In genomic region chr3:86859791-86860190, GRCm38 (mm10) we compare ENCODE assay signal across 26 mouse cellular contexts.
DNase-seq lines count a peak whose midpoint lies in the region; ATAC-seq and TF ChIP-seq lines count a peak whose summit lies in the region.
"Had no signal": no experiment of that assay in that cellular context is flagged by ENCODE, and none has a peak within 500 bp of the region (broad histone marks: within the 10 kb centered on the region; RNA-seq: fewer than 3 reads in every experiment).

No protein-coding gene starts in this region.

- ATAC-seq in forebrain, embryonic 13.5 days, result no peak
- ATAC-seq in forebrain, embryonic 11.5 days (replicated peaks; ENCODE audit: low FRiP score), result no peak
- no peak for ATAC-seq in embryonic facial prominence, embryonic 14.5 days (ENCODE audit: low read depth)
- ATAC-seq: CD4-positive, CD25-positive, alpha-beta regulatory T cell, adult 4 months; forebrain, embryonic 16.5 days had no signal

- 89% methylated on average over 2 of the region's 2 CpGs for WGBS in forebrain, embryonic 13.5 days
- 83% methylated on average over 2 of the region's 2 CpGs for WGBS in forebrain, embryonic 11.5 days
- WGBS in heart, adult 2 months, result 96% methylated on average over 2 of the region's 2 CpGs
- 46% methylated on average over 2 of the region's 2 CpGs for WGBS in embryonic facial prominence, embryonic 14.5 days

- no peaks in the 10 kb centered on the region for H3K36me3 ChIP-seq in forebrain, embryonic 13.5 days (ENCODE audit: poor library complexity, severe bottlenecking)
- H3K36me3 ChIP-seq in forebrain, embryonic 11.5 days (ENCODE audit: control insufficient read depth, insufficient read depth, low read length), result no peaks in the 10 kb centered on the region
- H3K36me3 ChIP-seq in heart, adult 2 months (ENCODE audit: control insufficient read depth, insufficient read depth, low read length), result no peaks in the 10 kb centered on the region
- H3K36me3 ChIP-seq in embryonic facial prominence, embryonic 14.5 days (ENCODE audit: control insufficient read depth, insufficient read depth, low read length), result no peaks in the 10 kb centered on the region
- H3K36me3 ChIP-seq: embryonic facial prominence, embryonic 15.5 days; forebrain, embryonic 10.5 days; G1E had no signal

- no peaks in the 10 kb centered on the region for H3K79me2 ChIP-seq in heart, adult 2 months (replicated peaks; ENCODE audit: control insufficient read depth, insufficient read depth, low read length)

- no peak overlapping the region for H3K9ac ChIP-seq in forebrain, embryonic 13.5 days
- H3K9ac ChIP-seq in forebrain, embryonic 11.5 days (ENCODE audit: low read length), result no peak overlapping the region
- no peak overlapping the region for H3K9ac ChIP-seq in heart, adult 2 months (ENCODE audit: low read depth, low read length)
- H3K9ac ChIP-seq in embryonic facial prominence, embryonic 14.5 days (ENCODE audit: low read depth, low read length), result no peak overlapping the region
- H3K9ac ChIP-seq: embryonic facial prominence, embryonic 15.5 days had no signal

- H3K27me3 ChIP-seq in forebrain, embryonic 13.5 days, result no peaks in the 10 kb centered on the region
- no peaks in the 10 kb centered on the region for H3K27me3 ChIP-seq in forebrain, embryonic 11.5 days (ENCODE audit: control insufficient read depth, insufficient read depth, low read length)
- H3K27me3 ChIP-seq in heart, adult 2 months (ENCODE audit: control insufficient read depth, insufficient read depth, low read length), result no peaks in the 10 kb centered on the region
- no peaks in the 10 kb centered on the region for H3K27me3 ChIP-seq in embryonic facial prominence, embryonic 14.5 days (replicated peaks; ENCODE audit: control insufficient read depth, insufficient read depth, low read length)
- H3K27me3 ChIP-seq: CH12.LX; embryonic facial prominence, embryonic 15.5 days had no signal

- H3K9me3 ChIP-seq in forebrain, embryonic 13.5 days (replicated peaks), result no peaks in the 10 kb centered on the region
- no peaks in the 10 kb centered on the region for H3K9me3 ChIP-seq in forebrain, embryonic 11.5 days (ENCODE audit: control insufficient read depth, low read length)
- no peaks in the 10 kb centered on the region for H3K9me3 ChIP-seq in embryonic facial prominence, embryonic 14.5 days (ENCODE audit: control insufficient read depth, low read length)
- H3K9me3 ChIP-seq: embryonic facial prominence, embryonic 15.5 days; forebrain, embryonic 10.5 days; G1E had no signal

- H3K4me1 ChIP-seq in forebrain, embryonic 13.5 days, result peaks cover 71% of the 10 kb centered on the region
- peaks cover 15% of the 10 kb centered on the region for H3K4me1 ChIP-seq in forebrain, embryonic 11.5 days (replicated peaks; ENCODE audit: control insufficient read depth, insufficient read depth, low read length)
- no peaks in the 10 kb centered on the region for H3K4me1 ChIP-seq in heart, adult 2 months (ENCODE audit: control insufficient read depth, insufficient read depth, low read length)
- H3K4me1 ChIP-seq in embryonic facial prominence, embryonic 14.5 days (ENCODE audit: control insufficient read depth, insufficient read depth, low read length), result peaks cover 9% of the 10 kb centered on the region

- H3K4me3 ChIP-seq in forebrain, embryonic 13.5 days, result no peak overlapping the region
- no peak overlapping the region for H3K4me3 ChIP-seq in forebrain, embryonic 11.5 days (ENCODE audit: low read depth, low read length)
- no peak overlapping the region for H3K4me3 ChIP-seq in heart, adult 2 months
- no peak overlapping the region for H3K4me3 ChIP-seq in embryonic facial prominence, embryonic 14.5 days (ENCODE audit: low read depth, low read length)
- H3K4me3 ChIP-seq: embryonic facial prominence, embryonic 15.5 days; erythroblast, embryonic 14.5 days; forebrain, embryonic 10.5 days had no signal

- TF ChIP-seq CTCF in heart, adult 2 months (IDR thresholded peaks at IDR 0.05), result no peak

- TF ChIP-seq POLR2A in heart, adult 2 months (IDR thresholded peaks at IDR 0.05; ENCODE audit: insufficient read depth, low read depth, low read length), result no peak

- DNase-seq in forebrain, embryonic 11.5 days (ENCODE audit: low spot score), result no peak
- peak; percentile 6 for DNase-seq in heart, adult 11 months
- no peak for DNase-seq in heart, adult 2 months
- DNase-seq in NIH3T3 (ENCODE audit: low read depth), result peak; percentile 54
- DNase-seq in embryonic facial prominence, embryonic 14.5 days (ENCODE audit: low spot score), result peak; percentile 41
- DNase-seq in left cerebral cortex, postnatal 25 days (ENCODE audit: low spot score in 2 of 2), result no peak
- no peak for DNase-seq in kidney, adult 18-20 months
- DNase-seq: adrenal gland, adult 2 months; adrenal gland, postnatal 10 days; adrenal gland, postnatal 25 days; B cell, adult 2 months; cerebellum, adult 11 months; cerebellum, adult 18-20 months; cerebellum, adult 8-10 months; cerebellum, adult 9-11 months; cerebellum, postnatal 14 days; cerebellum, postnatal 36 days; embryo, embryonic 11 days had no signal

- 0 out of 2 replicates have a peak overlapping the region, but pooled peaks have one; percentile 73 for H3K27ac ChIP-seq in forebrain, embryonic 13.5 days
- H3K27ac ChIP-seq in forebrain, embryonic 11.5 days (ENCODE audit: low read depth, low read length), result no peak overlapping the region
- H3K27ac ChIP-seq in heart, adult 2 months, result no peak overlapping the region
- no peak overlapping the region for H3K27ac ChIP-seq in embryonic facial prominence, embryonic 14.5 days (replicated peaks; ENCODE audit: low read depth, low read length)
- H3K27ac ChIP-seq: embryonic facial prominence, embryonic 15.5 days; forebrain, embryonic 10.5 days had no signal

- intact Hi-C loops in heart, adult 2 months (cut with DNase I), result no loop called here
- intact Hi-C loops in left cerebral cortex, postnatal 25 days (cut with DNase I), result no loop called here

- H3K4me2 ChIP-seq in forebrain, embryonic 13.5 days, result no peak overlapping the region
- no peak overlapping the region for H3K4me2 ChIP-seq in forebrain, embryonic 11.5 days (ENCODE audit: low read depth, low read length, severe bottlenecking)
- no peak overlapping the region for H3K4me2 ChIP-seq in embryonic facial prominence, embryonic 14.5 days (ENCODE audit: low read depth, low read length)
- H3K4me2 ChIP-seq: embryonic facial prominence, embryonic 15.5 days had no signal

- no peak for TF ChIP-seq EP300 in heart, adult 2 months (IDR thresholded peaks at IDR 0.05; ENCODE audit: insufficient read depth, low read depth, low read length)

Comparison
In these comparisons a context has a peak if more than half of its experiments do, and no peak if none do; other contexts are left out.
1. DNase-seq: peak in heart, adult 11 months (single experiment), NIH3T3 (single experiment) and embryonic facial prominence, embryonic 14.5 days (single experiment); none in forebrain, embryonic 11.5 days (single experiment), heart, adult 2 months (0 of 2), left cerebral cortex, postnatal 25 days (0 of 2) and kidney, adult 18-20 months (single experiment).